Mouse (Mus musculus): ENCODE measurements around the gene Tmem265. TPM values are rescaled to one million over a fixed set of nuclear protein-coding genes. Genes with fewer than 3 reads are reported as not detected.

Gene Tmem265
- total and polyA plus RNA-seq, 3 experiments: not detected

DNA sequence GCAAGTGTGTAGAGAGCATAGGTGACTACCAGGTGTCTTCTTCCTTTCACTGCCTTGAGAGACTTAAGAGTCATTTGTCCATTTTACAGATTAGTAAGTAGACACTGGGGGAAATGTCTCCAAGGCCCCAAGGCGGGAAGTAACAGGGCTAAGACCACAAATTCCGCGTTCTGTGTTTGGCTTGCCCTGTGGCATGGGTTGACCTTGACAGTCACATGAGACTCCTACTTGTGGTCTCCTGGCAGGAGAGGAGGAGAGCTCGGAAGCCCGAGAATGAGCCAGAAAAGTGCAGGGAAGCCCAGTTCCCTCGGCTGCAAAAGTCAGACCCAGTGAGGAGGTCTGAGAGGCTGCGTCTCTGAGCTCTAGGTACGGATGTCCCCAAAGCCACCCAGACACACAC lies 52.3 kb downstream of the Tmem265 start:
- Histone ChIP-seq H3K4me3 (ENCODE audit: control insufficient read depth in 1 of 2, insufficient read depth in 1 of 2, low read depth in 2 of 2, low read length in 2 of 2) (no peak overlapping the region), H3K79me2 (ENCODE audit: control insufficient read depth, insufficient read depth, low read length, poor library complexity) (peaks cover 23% of the 10 kb centered on the region), H3K9ac (ENCODE audit: control insufficient read depth, low read depth, low read length, poor library complexity, severe bottlenecking) (no peak overlapping the region), H3K4me1 (ENCODE audit: control insufficient read depth in 1 of 2, insufficient read depth in 2 of 2, low read length in 2 of 2) (peaks cover 0 to 16% of the 10 kb centered on the region in 2 experiments; a peak in 3 of 4 replicates), H3K27me3 (ENCODE audit: control insufficient read depth in 1 of 2, insufficient read depth in 2 of 2, low read length in 2 of 2) (no peaks in the 10 kb centered on the region), H3K36me3 (ENCODE audit: control insufficient read depth in 1 of 2, insufficient read depth in 2 of 2, low read length in 2 of 2) (peaks cover 0 to 8% of the 10 kb centered on the region in 2 experiments; a peak in 2 of 4 replicates), H3K9me3 (replicated peaks; ENCODE audit: insufficient read depth, low read length) (no peaks in the 10 kb centered on the region), H3K27ac (ENCODE audit: control insufficient read depth, low read depth, low read length) (no peak overlapping the region)
- no peak for DNase-seq (ENCODE audit: low read depth, low spot score)
- TF ChIP-seq TAL1 (IDR thresholded peaks at IDR 0.05; ENCODE audit: low read length) (no peak), SMC3 (IDR thresholded peaks at IDR 0.05; ENCODE audit: low read depth, low read length) (no peak), BHLHE40 (IDR thresholded peaks at IDR 0.05; ENCODE audit: borderline replicate concordance, low read depth, low read length) (no peak), POLR2AphosphoS2 (IDR thresholded peaks at IDR 0.05; ENCODE audit: low read length) (no peak), ELF1 (IDR thresholded peaks at IDR 0.05; ENCODE audit: low read depth, low read length) (no peak), CHD2 (IDR thresholded peaks at IDR 0.05; ENCODE audit: low read length) (no peak), ZC3H11A (IDR thresholded peaks at IDR 0.05; ENCODE audit: low read depth, low read length) (no peak), NELFE (IDR thresholded peaks at IDR 0.05; ENCODE audit: low read depth, low read length) (no peak), TBP (IDR thresholded peaks at IDR 0.05; ENCODE audit: low read depth, low read length) (no peak), ZMIZ1 (IDR thresholded peaks at IDR 0.05; ENCODE audit: low read depth, low read length) (no peak), USF2 (IDR thresholded peaks at IDR 0.05; ENCODE audit: borderline replicate concordance in 1 of 2, insufficient read depth in 1 of 2, low read depth in 1 of 2, low read length in 2 of 2) (no peak), POLR2AphosphoS5 (IDR thresholded peaks at IDR 0.05; ENCODE audit: borderline replicate concordance, low read depth, low read length) (no peak), GATA1 (IDR thresholded peaks at IDR 0.05; ENCODE audit: low read depth, low read length) (no peak), CHD1 (IDR thresholded peaks at IDR 0.05; ENCODE audit: low read depth, low read length) (no peak), MXI1 (IDR thresholded peaks at IDR 0.05; ENCODE audit: low read depth, low read length) (no peak), ZNF384 (IDR thresholded peaks at IDR 0.05; ENCODE audit: low read depth, low read length) (no peak), KAT2A (conservative IDR thresholded peaks at IDR 0.05; ENCODE audit: low read depth, low read length) (no peak)

DNA sequence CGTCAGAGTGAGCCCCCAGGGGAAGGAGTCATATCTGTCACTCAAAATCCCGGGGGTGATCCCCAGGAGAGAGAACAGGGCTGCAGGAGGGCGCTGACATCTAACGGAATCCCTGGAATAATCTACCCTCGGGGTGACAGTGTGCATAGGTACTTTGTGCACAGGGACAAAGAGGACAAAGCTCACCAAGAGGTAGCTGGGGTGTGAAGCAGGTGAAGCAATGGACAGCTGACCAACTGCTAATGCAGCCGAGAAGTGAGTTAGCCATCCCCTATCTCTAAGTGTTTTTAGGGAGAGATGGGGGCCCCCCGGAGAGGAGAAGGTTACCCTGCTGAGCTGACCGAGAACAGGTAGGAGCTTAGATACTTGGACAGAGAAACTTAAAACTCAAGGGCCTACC lies 52.9 kb downstream of the Tmem265 start:
- peaks cover 23% of the 10 kb centered on the region for H3K79me2 ChIP-seq (ENCODE audit: control insufficient read depth, insufficient read depth, low read length, poor library complexity)
- H3K36me3 ChIP-seq (ENCODE audit: control insufficient read depth in 1 of 2, insufficient read depth in 2 of 2, low read length in 2 of 2): peaks cover 0 to 8% of the 10 kb centered on the region in 2 experiments; a peak in 2 of 4 replicates
- H3K9me3 ChIP-seq (replicated peaks; ENCODE audit: insufficient read depth, low read length): no peaks in the 10 kb centered on the region
- H3K4me3 ChIP-seq (ENCODE audit: control insufficient read depth in 1 of 2, insufficient read depth in 1 of 2, low read depth in 2 of 2, low read length in 2 of 2): peak overlapping the region; percentile 97 to 99
- H3K9ac ChIP-seq (ENCODE audit: control insufficient read depth, low read depth, low read length, poor library complexity, severe bottlenecking): peak overlapping the region; percentile 99
- no peak for TF ChIP-seq MYC (IDR thresholded peaks at IDR 0.05; ENCODE audit: low read depth, low read length)
- no peak for TF ChIP-seq TAL1 (IDR thresholded peaks at IDR 0.05; ENCODE audit: low read length)
- TF ChIP-seq ZC3H11A (IDR thresholded peaks at IDR 0.05; ENCODE audit: low read depth, low read length): no peak
- no peak for TF ChIP-seq CHD2 (IDR thresholded peaks at IDR 0.05; ENCODE audit: low read length)
- TF ChIP-seq SIN3A (IDR thresholded peaks at IDR 0.05; ENCODE audit: low read length): no peak
- no peak for TF ChIP-seq NRF1 (IDR thresholded peaks at IDR 0.05; ENCODE audit: insufficient read depth, low read depth, low read length, poor library complexity, severe bottlenecking)
- no peak for TF ChIP-seq SMC3 (IDR thresholded peaks at IDR 0.05; ENCODE audit: low read depth, low read length)
- no peak for TF ChIP-seq POLR2A (IDR thresholded peaks at IDR 0.05; ENCODE audit: control insufficient read depth in 1 of 2, insufficient read depth in 1 of 2, low read depth in 1 of 2, low read length in 2 of 2, poor library complexity in 1 of 2)
- no peak for TF ChIP-seq TCF12 (IDR thresholded peaks at IDR 0.05; ENCODE audit: low read depth, low read length)
- TF ChIP-seq GABPA (IDR thresholded peaks at IDR 0.05; ENCODE audit: low read depth, low read length): no peak
- no peak for TF ChIP-seq ETS1 (IDR thresholded peaks at IDR 0.05; ENCODE audit: low read depth, low read length)
- no peak for TF ChIP-seq ZKSCAN1 (IDR thresholded peaks at IDR 0.05; ENCODE audit: low read depth, low read length)
- TF ChIP-seq GATA1 (IDR thresholded peaks at IDR 0.05; ENCODE audit: low read depth, low read length): no peak
- no peak for TF ChIP-seq RAD21 (IDR thresholded peaks at IDR 0.05; ENCODE audit: low read depth, low read length)
- TF ChIP-seq POLR2AphosphoS5 (IDR thresholded peaks at IDR 0.05; ENCODE audit: borderline replicate concordance, low read depth, low read length): no peak
- no peak for TF ChIP-seq USF1 (IDR thresholded peaks at IDR 0.05; ENCODE audit: low read depth, low read length)
- no peak for TF ChIP-seq ZMIZ1 (IDR thresholded peaks at IDR 0.05; ENCODE audit: low read depth, low read length)
- no peak for TF ChIP-seq CHD1 (IDR thresholded peaks at IDR 0.05; ENCODE audit: low read depth, low read length)
- peaks cover 0 to 16% of the 10 kb centered on the region in 2 experiments; a peak in 3 of 4 replicates for H3K4me1 ChIP-seq (ENCODE audit: control insufficient read depth in 1 of 2, insufficient read depth in 2 of 2, low read length in 2 of 2)
- no peaks in the 10 kb centered on the region for H3K27me3 ChIP-seq (ENCODE audit: control insufficient read depth in 1 of 2, insufficient read depth in 2 of 2, low read length in 2 of 2)
- no peak for DNase-seq (ENCODE audit: low read depth, low spot score)
- peak overlapping the region; percentile 11 for H3K27ac ChIP-seq (ENCODE audit: control insufficient read depth, low read depth, low read length)

Data from MEL (cell line).